Mouse (Mus musculus) lung, postnatal 0 days (tissue): ENCODE measurements around the gene Arhgef15. TPM values are rescaled to one million over a fixed set of nuclear protein-coding genes. Genes with fewer than 3 reads are reported as not detected.

Experiments used
- ATAC-seq: fragments of 200-750 bp; cut with Nextera tagmentation; 2 replicates; pipeline ENCODE4 v1.8.0; 2017; ENCODE audit warnings: moderate library complexity
- DNase-seq: peaks from one replicate; pipeline ENCODE4 v3.0.0-alpha.2; 2016; ENCODE audit warnings: low spot score
- H3K27ac ChIP-seq: fragments of 300-500 bp; sonication (generic); 2 replicates; pipeline ENCODE4 v1.5.1; 2014; ENCODE audit warnings: antibody characterized with exemption, mild to moderate bottlenecking, low read length, mixed read lengths
- H3K27me3 ChIP-seq: fragments of 300-500 bp; sonication (generic); replicated peaks from 2 replicates; pipeline ENCODE4 v1.6.1; 2014; ENCODE audit warnings: low read length, mixed read lengths; ENCODE audit not compliant: insufficient read depth
- H3K36me3 ChIP-seq: fragments of 300-500 bp; sonication (generic); 2 replicates; pipeline ENCODE4 v1.6.1; 2014; ENCODE audit warnings: low read length, mixed read lengths; ENCODE audit not compliant: insufficient read depth
- H3K4me1 ChIP-seq: fragments of 300-500 bp; sonication (generic); 2 replicates; pipeline ENCODE4 v1.6.1; 2014; ENCODE audit warnings: antibody characterized with exemption, low read depth, low read length, mixed read lengths; ENCODE audit not compliant: insufficient read depth
- H3K4me2 ChIP-seq: fragments of 300-500 bp; sonication (generic); replicated peaks from 2 replicates; pipeline ENCODE4 v1.6.1; 2014; ENCODE audit warnings: low read depth, mild to moderate bottlenecking, low read length, moderate library complexity, mixed read lengths
- H3K4me3 ChIP-seq: fragments of 300-500 bp; sonication (generic); 2 replicates; pipeline ENCODE4 v1.5.1; 2014; ENCODE audit warnings: low read depth, low read length
- H3K9ac ChIP-seq: fragments of 300-500 bp; sonication (generic); replicated peaks from 2 replicates; pipeline ENCODE4 v1.6.1; 2014; ENCODE audit warnings: low read depth, mild to moderate bottlenecking
- H3K9me3 ChIP-seq: fragments of 300-500 bp; sonication (generic); 2 replicates; pipeline ENCODE4 v1.6.1; 2016; ENCODE audit warnings: low read length, mixed read lengths
- CTCF ChIP-seq: IDR thresholded peaks from 2 replicates; pipeline ENCODE4 v1.5.1; 2016; ENCODE audit warnings: antibody characterized with exemption, mild to moderate bottlenecking
- EP300 ChIP-seq: IDR thresholded peaks from 2 replicates; pipeline ENCODE4 v1.6.1; 2016; ENCODE audit warnings: antibody characterized with exemption, mild to moderate bottlenecking, control low read depth
- WGBS: fragments of 180-500 bp; shearing (Covaris S2); extraction: QIAGEN DNeasy Blood & Tissue Kit; methylation state at CpG from one replicate; pipeline ENCODE4 v1.1.7; 2014; 5-methylcytosine and 5-hydroxymethylcytosine counted together
- polyA plus RNA-seq: library from polyadenylated mRNA; unstranded; fragments of >200 nt; fragmentation: Nextera tagmentation; extraction: Ambion mirVana; gene quantifications from 2 replicates; pipeline ENCODE4 v1.2.1, GENCODE M21; 2015

Gene Arhgef15
- polyA plus RNA-seq, 1 experiment from 2014 or later, result 24.2 TPM

DNA sequence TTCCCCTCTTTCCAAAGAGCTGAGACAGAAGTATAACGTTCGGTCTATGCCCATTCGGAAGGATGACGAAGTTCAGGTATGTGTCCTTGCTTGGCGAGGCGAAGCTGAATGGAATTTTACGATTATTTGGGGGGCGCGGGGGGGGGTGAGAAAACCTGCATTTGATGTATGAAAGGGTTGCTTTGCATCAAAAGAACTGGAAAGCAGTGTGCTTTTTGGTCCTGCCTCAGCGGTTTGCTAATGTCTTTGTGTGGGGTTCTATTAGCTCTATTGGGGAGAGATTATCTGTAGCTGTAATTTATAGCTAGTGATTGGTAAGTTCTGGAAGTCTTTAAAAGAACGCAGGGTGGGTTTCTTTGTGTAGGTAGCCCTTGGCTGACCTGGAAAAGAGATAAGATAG is 54.9 kb downstream of the Arhgef15 start:
- WGBS, result 3% methylated on average over 11 of the region's 11 CpGs
- H3K4me3 ChIP-seq, result peak overlapping the region; percentile 88

DNA sequence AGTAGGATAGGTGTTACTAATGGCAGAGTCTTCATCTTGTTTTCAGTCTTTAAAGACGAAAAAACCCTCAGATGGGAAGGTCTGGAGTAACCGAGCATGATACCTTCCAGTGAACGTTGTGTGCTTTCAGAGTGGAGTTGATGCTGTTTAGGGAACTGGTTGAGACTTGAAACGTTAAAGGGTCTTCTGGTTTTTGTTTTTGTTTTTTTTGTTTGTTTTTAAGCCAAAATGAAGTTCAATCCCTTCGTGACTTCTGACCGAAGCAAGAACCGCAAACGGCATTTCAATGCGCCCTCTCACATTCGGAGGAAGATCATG is 55.3 kb downstream of the Arhgef15 start:
- Histone ChIP-seq H3K9me3 (no peaks in the 10 kb centered on the region), H3K27me3 (no peaks in the 10 kb centered on the region), H3K4me3 (peak overlapping the region; percentile 88), H3K9ac (peak overlapping the region; percentile 97), H3K4me1 (no peaks in the 10 kb centered on the region), H3K4me2 (peak overlapping the region; percentile 74), H3K27ac (peak overlapping the region; percentile 91; the same call in 1 of the 2 replicates), H3K36me3 (peaks cover 11% of the 10 kb centered on the region; the same call in 1 of the 2 replicates)
- ATAC-seq (no peak), DNase-seq (no peak)
- WGBS, result under 1% methylated on average over 10 of the region's 10 CpGs
- TF ChIP-seq CTCF, result no peak
- no peak for TF ChIP-seq EP300

More for the DNA sequence above, 54.9 kb downstream of the Arhgef15 start:
- Histone ChIP-seq H3K27me3 (no peaks in the 10 kb centered on the region), H3K4me2 (peak overlapping the region; percentile 74), H3K27ac (no peak overlapping the region), H3K9me3 (no peaks in the 10 kb centered on the region), H3K36me3 (peaks cover 11% of the 10 kb centered on the region; the same call in 1 of the 2 replicates), H3K9ac (peak overlapping the region; percentile 97), H3K4me1 (no peaks in the 10 kb centered on the region)
- DNase-seq (no peak), ATAC-seq (no peak)
- no peak for TF ChIP-seq EP300
- TF ChIP-seq CTCF, result no peak

DNA sequence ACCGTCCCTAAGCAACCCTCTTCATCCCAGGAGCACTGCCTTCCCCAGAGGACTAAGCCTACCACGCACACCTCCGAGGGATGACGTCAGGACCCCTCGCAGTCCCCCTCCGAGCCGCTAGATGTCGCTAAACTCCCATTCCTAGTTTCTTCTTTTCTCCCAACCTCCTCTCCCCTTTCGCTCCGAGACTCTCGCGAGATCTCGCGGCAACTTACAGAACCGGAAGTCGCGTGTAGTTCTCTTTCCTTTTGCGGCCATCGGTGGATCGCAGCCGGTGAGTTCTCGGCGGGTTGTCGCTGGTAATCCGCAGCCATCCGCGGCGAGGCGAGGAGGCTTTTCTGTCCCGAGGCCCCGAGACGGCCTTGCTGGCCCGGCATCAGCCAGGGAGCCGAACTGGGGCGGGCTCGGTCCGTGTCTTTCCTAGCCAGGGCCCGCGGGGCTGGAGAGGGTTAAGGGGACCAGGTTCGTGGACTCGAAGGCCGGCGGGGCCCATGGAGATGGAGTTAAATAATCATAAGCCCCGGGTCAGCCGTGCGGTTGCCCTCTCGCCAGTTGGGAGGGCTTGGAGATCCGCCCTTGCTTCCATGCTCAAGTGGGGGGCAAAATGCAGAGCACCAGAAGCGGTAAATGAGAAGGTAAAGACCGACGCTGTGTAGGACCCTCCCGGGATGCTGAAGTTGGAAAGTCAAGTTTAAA is 55.8 kb downstream of the Arhgef15 start, which contains the start of gene Rpl26:
Gene Rpl26, plus strand, starts transcription at position 233 of the 696 bp plus-strand sequence.
- ATAC-seq (peak; percentile 90), DNase-seq (peak; percentile 99)
- H3K36me3 ChIP-seq, result peaks cover 11% of the 10 kb centered on the region; the same call in 1 of the 2 replicates
- WGBS, result under 1% methylated on average over 52 of the region's 52 CpGs
- H3K27me3 ChIP-seq, result no peaks in the 10 kb centered on the region
- H3K9me3 ChIP-seq, result no peaks in the 10 kb centered on the region
- peak within 1 kb of the TSS; percentile 74 for H3K4me2 ChIP-seq
- TF ChIP-seq CTCF (peak; percentile 98), EP300 (peak; percentile 96)
- peak within 1 kb of the TSS; percentile 91 for H3K27ac ChIP-seq
- peak within 1 kb of the TSS; percentile 88 for H3K4me3 ChIP-seq
- H3K4me1 ChIP-seq, result no peaks in the 10 kb centered on the region
- H3K9ac ChIP-seq, result peak within 1 kb of the TSS; percentile 97

DNA sequence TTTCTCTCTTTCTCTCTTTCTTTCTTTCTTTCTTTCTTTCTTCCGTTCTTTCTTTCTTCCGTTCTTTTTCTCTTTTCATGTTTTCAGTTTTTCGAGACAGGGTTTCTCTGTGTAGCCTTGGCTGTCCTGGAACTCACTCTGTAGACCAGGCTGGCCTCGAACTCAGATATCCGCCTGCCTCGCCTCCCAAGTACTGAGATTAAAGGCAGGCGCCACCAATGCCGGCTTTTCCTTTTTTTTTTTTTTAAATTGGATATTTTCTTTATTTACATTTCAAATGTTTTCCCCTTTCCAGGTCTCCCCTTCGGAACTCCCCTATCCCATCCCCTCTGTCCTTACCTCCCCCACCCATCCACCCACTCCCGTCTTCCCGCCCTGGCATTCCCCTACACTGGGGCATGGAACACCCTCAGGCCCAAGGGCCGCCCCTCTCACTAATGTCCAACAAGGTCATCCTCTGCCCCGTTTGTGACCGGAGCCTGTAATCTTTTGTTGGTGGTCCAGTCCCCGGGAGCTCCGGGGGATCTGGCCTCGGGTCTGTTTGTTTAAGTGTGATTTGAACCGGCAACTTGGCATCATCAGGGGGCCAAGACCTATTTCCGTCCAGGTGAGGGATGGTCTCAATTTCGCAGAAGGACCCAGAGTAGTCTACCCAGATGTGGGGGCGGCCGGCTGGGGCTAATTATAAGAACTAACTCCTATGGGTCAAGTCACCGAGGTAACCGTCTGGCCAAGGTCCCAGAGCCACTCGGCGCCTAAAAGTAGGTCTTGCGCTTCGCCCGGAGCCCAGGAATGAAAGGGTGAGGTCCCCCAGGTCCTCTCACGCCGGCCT is 56.5 kb downstream of the Arhgef15 start:
- H3K4me1 ChIP-seq, result no peaks in the 10 kb centered on the region
- 26% methylated on average over 31 of the region's 31 CpGs for WGBS
- ATAC-seq, result no peak

DNA sequence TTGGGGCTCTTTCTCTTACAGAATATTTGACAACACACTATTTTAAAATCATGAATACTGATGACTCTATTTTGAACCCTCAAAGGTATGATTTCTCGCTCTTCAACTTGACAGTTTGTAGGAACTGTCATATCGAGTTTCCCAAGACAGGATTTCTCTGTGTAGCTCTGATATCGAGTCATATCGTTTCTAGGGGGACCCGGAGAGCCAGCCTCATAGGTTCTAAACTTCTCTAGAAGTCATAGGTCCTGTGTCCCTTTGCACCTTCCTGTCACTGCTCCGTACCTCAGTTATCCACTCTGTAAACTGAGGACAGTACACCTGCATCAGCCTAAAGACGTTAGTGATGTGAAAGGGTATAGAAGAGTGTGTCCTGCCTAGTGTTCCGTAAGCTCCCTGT is 57.5 kb downstream of the Arhgef15 start:
- Histone ChIP-seq H3K9me3 (no peaks in the 10 kb centered on the region), H3K4me3 (no peak overlapping the region), H3K36me3 (peaks cover 11% of the 10 kb centered on the region; the same call in 1 of the 2 replicates), H3K4me2 (no peak overlapping the region), H3K9ac (no peak overlapping the region), H3K4me1 (no peaks in the 10 kb centered on the region), H3K27me3 (no peaks in the 10 kb centered on the region), H3K27ac (no peak overlapping the region)
- DNase-seq, result no peak
- TF ChIP-seq CTCF, result no peak
- TF ChIP-seq EP300, result no peak
- no peak for ATAC-seq
- WGBS, result 83% methylated on average over 8 of the region's 8 CpGs

More for the DNA sequence above, 56.5 kb downstream of the Arhgef15 start:
- no peak for DNase-seq
- Histone ChIP-seq H3K27ac (no peak overlapping the region), H3K27me3 (no peaks in the 10 kb centered on the region), H3K9me3 (no peaks in the 10 kb centered on the region), H3K4me3 (peak overlapping the region; percentile 88; the same call in 1 of the 2 replicates), H3K4me2 (peak overlapping the region; percentile 74), H3K36me3 (peaks cover 11% of the 10 kb centered on the region; the same call in 1 of the 2 replicates), H3K9ac (no peak overlapping the region)
- no peak for TF ChIP-seq CTCF
- TF ChIP-seq EP300, result no peak

DNA sequence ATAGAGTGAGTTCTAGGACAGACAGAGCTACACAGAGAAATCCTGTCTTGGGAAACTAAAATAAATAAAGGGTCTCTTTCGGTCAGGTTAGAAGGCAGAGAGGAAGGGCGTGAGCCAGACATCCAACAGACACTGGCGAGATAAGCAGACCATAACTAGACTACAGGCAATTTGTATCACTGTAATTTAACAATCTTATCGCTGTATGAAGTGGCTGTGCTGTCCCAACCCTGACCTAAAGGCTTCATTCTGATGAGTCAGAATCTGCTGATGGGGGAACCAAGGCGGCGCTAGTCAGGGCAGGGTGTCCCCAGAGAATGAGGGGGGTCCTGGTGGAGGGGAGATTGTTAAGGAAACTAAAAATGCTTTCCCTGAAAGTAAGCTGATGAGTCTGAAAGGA is 58.5 kb downstream of the Arhgef15 start:
- DNase-seq, result no peak
- Histone ChIP-seq H3K9ac (no peak overlapping the region), H3K4me2 (no peak overlapping the region), H3K27ac (no peak overlapping the region), H3K4me1 (no peaks in the 10 kb centered on the region), H3K4me3 (no peak overlapping the region), H3K9me3 (no peaks in the 10 kb centered on the region), H3K36me3 (peaks cover 8% of the 10 kb centered on the region; the same call in 1 of the 2 replicates), H3K27me3 (no peaks in the 10 kb centered on the region)
- TF ChIP-seq EP300 (no peak), CTCF (no peak)
- 67% methylated on average over 6 of the region's 6 CpGs for WGBS
- no peak for ATAC-seq
